Mouse (Mus musculus) cerebellum, adult 9-11 months (tissue): Measurements from ENCODE around the gene Sf3b4.

Source experiments
- DNase-seq: peaks from one replicate; pipeline ENCODE4 v3.0.0; 2022

The Sf3b4 gene

DNA sequence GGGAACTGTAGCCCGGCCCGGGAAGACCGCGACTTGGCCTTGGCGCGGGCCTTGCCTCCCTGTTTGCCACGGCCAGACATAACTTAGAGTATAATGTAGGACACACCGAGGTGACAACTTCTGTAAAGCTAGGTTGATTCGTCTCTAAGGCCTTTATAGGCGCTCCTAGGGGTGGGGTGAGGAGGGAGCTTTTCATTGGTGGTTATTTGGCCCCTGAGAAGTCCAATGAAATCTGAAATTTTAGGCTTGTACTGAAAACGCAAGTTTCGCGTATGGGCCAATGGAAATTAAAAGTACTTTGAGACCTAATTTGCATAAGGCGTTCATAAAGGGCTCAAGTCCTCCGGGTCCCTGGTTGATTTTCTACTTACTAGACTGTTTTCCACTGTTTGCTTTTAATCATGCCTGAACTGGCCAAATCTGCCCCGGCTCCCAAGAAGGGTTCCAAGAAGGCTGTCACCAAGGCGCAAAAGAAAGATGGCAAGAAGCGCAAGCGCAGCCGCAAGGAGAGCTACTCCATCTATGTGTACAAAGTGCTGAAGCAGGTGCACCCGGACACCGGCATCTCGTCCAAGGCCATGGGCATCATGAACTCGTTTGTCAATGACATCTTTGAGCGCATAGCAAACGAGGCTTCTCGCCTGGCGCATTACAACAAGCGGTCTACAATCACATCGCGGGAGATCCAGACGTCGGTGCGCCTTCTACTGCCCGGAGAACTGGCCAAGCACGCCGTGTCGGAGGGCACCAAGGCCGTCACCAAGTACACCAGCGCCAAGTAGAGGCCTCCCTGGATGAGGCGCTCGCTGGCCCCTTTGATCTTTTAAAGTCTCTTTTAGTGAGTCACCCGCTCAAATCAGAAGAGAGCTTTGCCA, 48.9 kb downstream of the Sf3b4 start, which contains the start of the genes Hist2h2ac and Hist2h2be:
Hist2h2ac (minus strand) TSS at position 116 of the 875 bp plus-strand sequence.
Hist2h2be (plus strand) TSS at position 355 of the 875 bp plus-strand sequence.
- peak; percentile 92 for DNase-seq

DNA sequence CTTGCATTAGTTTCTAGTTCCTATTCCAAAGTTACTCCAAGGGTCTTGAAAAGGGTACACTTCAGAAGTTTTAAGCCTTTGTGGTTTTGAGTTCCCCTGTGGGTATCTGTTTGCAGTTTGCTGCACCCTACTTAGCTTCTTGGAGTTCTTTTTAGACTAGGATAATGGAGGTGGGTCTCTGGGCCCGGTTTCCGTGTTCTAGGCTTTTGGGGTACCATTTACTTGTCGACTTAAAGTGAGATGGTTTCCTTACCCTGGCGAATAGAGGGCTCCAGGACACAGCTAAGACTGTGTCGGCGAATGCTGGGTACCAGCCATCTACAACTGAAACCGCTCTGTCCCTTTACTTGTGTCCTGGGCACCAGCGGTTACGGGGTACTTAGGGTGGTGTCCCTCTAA, 49.5 kb downstream of the Sf3b4 start:
- peak; percentile 43 for DNase-seq

- DNase-seq, result peak; percentile 52
Measured at GRCm38 (mm10) chr3:96222774-96223173, 50.6 kb downstream of the Sf3b4 start.

DNA sequence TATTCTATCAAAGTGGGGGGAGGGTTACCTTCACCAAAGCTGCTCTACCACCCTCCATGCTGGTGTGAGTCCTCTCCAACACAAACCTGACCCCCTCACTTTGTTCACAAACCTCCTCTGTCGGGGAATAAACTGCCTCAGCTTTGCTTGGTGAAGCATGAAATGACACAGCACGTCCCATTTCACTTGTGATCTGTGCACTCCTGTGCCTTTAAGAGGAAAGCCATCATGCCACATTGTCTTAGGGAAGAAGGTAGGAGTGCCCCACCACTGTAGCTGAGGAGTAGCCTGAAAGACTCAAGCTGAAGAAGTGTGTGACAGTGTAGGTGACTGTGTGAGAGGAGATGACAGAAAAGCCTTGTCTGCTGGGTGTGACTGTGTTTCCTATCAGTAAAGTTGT, 53.3 kb downstream of the Sf3b4 start:
- no peak for DNase-seq
